10 mouse cellular contexts compared by ENCODE assay signal in genomic region chr11:120045341-120045740, GRCm38 (mm10). TPM values are rescaled to one million over a fixed set of nuclear protein-coding genes. Genes with fewer than 3 reads are reported as not detected.
DNase-seq lines count a peak whose midpoint lies in the region; ATAC-seq lines count a peak whose summit lies in the region.
"Had no signal": no experiment of that assay in that cellular context is flagged by ENCODE, and none has a peak within 500 bp of the region (broad histone marks: within the 10 kb centered on the region; RNA-seq: fewer than 3 reads in every experiment).

No protein-coding gene starts in this region.

- no peaks in the 10 kb centered on the region for H3K9me3 ChIP-seq in forebrain, embryonic 12.5 days
- H3K9me3 ChIP-seq in forebrain, embryonic 10.5 days = no peaks in the 10 kb centered on the region
- no peaks in the 10 kb centered on the region for H3K9me3 ChIP-seq in forebrain, embryonic 14.5 days (replicated peaks; ENCODE audit: control insufficient read depth, low read length)
- no peaks in the 10 kb centered on the region for H3K9me3 ChIP-seq in limb, embryonic 13.5 days

- H3K4me1 ChIP-seq in forebrain, embryonic 12.5 days = peaks cover 32% of the 10 kb centered on the region
- H3K4me1 ChIP-seq in forebrain, embryonic 10.5 days = peaks cover 66% of the 10 kb centered on the region
- peaks cover 17% of the 10 kb centered on the region for H3K4me1 ChIP-seq in forebrain, embryonic 14.5 days (ENCODE audit: control insufficient read depth, insufficient read depth, low read length)
- H3K4me1 ChIP-seq in limb, embryonic 13.5 days = peaks cover 37% of the 10 kb centered on the region

- no peak for DNase-seq in forebrain, embryonic 10.5 days (ENCODE audit: extremely low spot score, low spot score)
- peak; percentile 45 for DNase-seq in brain, adult 2 months (ENCODE audit: low read depth, low spot score)
- DNase-seq in forebrain, embryonic 14.5 days (ENCODE audit: low spot score) = no peak
- no peak for DNase-seq in Muller cell, postnatal 12 days (ENCODE audit: inconsistent ontology term)
- no peak for DNase-seq in ovary, postnatal 14 days (ENCODE audit: low spot score)
- no peak for DNase-seq in gastrocnemius, postnatal 14 days
- DNase-seq: adrenal gland, adult 2 months; liver, postnatal 0 days had no signal

- ATAC-seq in forebrain, embryonic 12.5 days (ENCODE audit: low FRiP score) = no peak
- no peak for ATAC-seq in forebrain, embryonic 14.5 days
- no peak for ATAC-seq in limb, embryonic 13.5 days (ENCODE audit: low FRiP score, low read depth)
- ATAC-seq: liver, postnatal 0 days had no signal

- WGBS in forebrain, embryonic 12.5 days = 62% methylated on average over 4 of the region's 4 CpGs
- 67% methylated on average over 4 of the region's 4 CpGs for WGBS in forebrain, embryonic 10.5 days
- 60% methylated on average over 4 of the region's 4 CpGs for WGBS in forebrain, embryonic 14.5 days
- WGBS in limb, embryonic 13.5 days = 48% methylated on average over 4 of the region's 4 CpGs

- H3K27ac ChIP-seq in forebrain, embryonic 12.5 days = no peak overlapping the region
- H3K27ac ChIP-seq in forebrain, embryonic 10.5 days = no peak overlapping the region
- peak overlapping the region; percentile 81; the same call in 1 of the 2 replicates for H3K27ac ChIP-seq in forebrain, embryonic 14.5 days (ENCODE audit: low read depth, low read length)
- no peak overlapping the region for H3K27ac ChIP-seq in limb, embryonic 13.5 days

- intact Hi-C loops in gastrocnemius, postnatal 14 days (cut with DNase I; ENCODE audit: low total_unique reads) = no loop called here

- peaks cover 28% of the 10 kb centered on the region for H3K27me3 ChIP-seq in forebrain, embryonic 12.5 days
- peaks cover 57% of the 10 kb centered on the region for H3K27me3 ChIP-seq in forebrain, embryonic 10.5 days (ENCODE audit: poor library complexity, severe bottlenecking)
- H3K27me3 ChIP-seq in forebrain, embryonic 14.5 days (replicated peaks; ENCODE audit: control insufficient read depth, insufficient read depth, low read length) = no peaks in the 10 kb centered on the region
- peaks cover 37% of the 10 kb centered on the region for H3K27me3 ChIP-seq in limb, embryonic 13.5 days

- H3K4me3 ChIP-seq in forebrain, embryonic 12.5 days (replicated peaks) = no peak overlapping the region
- no peak overlapping the region; the same call in 1 of the 2 replicates for H3K4me3 ChIP-seq in forebrain, embryonic 10.5 days
- H3K4me3 ChIP-seq in forebrain, embryonic 14.5 days (ENCODE audit: low read depth, low read length) = peak overlapping the region; percentile 66
- H3K4me3 ChIP-seq in limb, embryonic 13.5 days = no peak overlapping the region

- peak overlapping the region; percentile 91 for H3K4me2 ChIP-seq in forebrain, embryonic 12.5 days
- peak overlapping the region; percentile 80 for H3K4me2 ChIP-seq in forebrain, embryonic 14.5 days (ENCODE audit: low read length)
- H3K4me2 ChIP-seq in limb, embryonic 13.5 days (replicated peaks) = peak overlapping the region; percentile 90

- 0 out of 2 replicates have a peak overlapping the region, but pooled peaks have one; percentile 86 for H3K9ac ChIP-seq in forebrain, embryonic 12.5 days
- H3K9ac ChIP-seq in forebrain, embryonic 14.5 days (ENCODE audit: low read length) = peak overlapping the region; percentile 87; the same call in 1 of the 2 replicates
- H3K9ac ChIP-seq in limb, embryonic 13.5 days = peak overlapping the region; percentile 79; the same call in 1 of the 2 replicates
- H3K9ac ChIP-seq: liver, postnatal 0 days had no signal

- no peaks in the 10 kb centered on the region for H3K36me3 ChIP-seq in forebrain, embryonic 12.5 days (replicated peaks)
- H3K36me3 ChIP-seq in forebrain, embryonic 10.5 days (replicated peaks) = no peaks in the 10 kb centered on the region
- H3K36me3 ChIP-seq in forebrain, embryonic 14.5 days (ENCODE audit: control insufficient read depth, insufficient read depth, low read length) = no peaks in the 10 kb centered on the region
- no peaks in the 10 kb centered on the region for H3K36me3 ChIP-seq in limb, embryonic 13.5 days

RNA-seq across cellular contexts. Expression of gene Aatk, which starts 1.6 kb away (rescaled TPM):
- polyA plus RNA-seq in forebrain, embryonic 12.5 days (2016; fragmentation: Nextera tagmentation; extraction: Ambion mirVana) = 6.1 and 7.6 TPM in 2 replicates
- 1.5 and 1.8 TPM in 2 replicates for polyA plus RNA-seq in forebrain, embryonic 10.5 days (2016; fragmentation: Nextera tagmentation; extraction: Ambion mirVana)
- 10.9 and 18.3 TPM in 2 replicates for polyA plus RNA-seq in forebrain, embryonic 14.5 days (2014; fragmentation: Nextera tagmentation; extraction: Ambion mirVana)
- polyA plus RNA-seq in limb, embryonic 13.5 days (2015; fragmentation: Nextera tagmentation; extraction: Ambion mirVana) = 5.2 and 6.1 TPM in 2 replicates
- total RNA-seq in gastrocnemius, postnatal 14 days (2021) = 10 to 100 TPM in 1 of 2 experiments, 1 to 10 TPM in 1; 9.4 to 17.0 TPM

RNA-seq across cellular contexts. Expression of gene Cep131, which starts 41.3 kb away (rescaled TPM):
- polyA plus RNA-seq in forebrain, embryonic 12.5 days (2016; fragmentation: Nextera tagmentation; extraction: Ambion mirVana) = 48.2 and 51.0 TPM in 2 replicates
- 41.4 and 42.5 TPM in 2 replicates for polyA plus RNA-seq in forebrain, embryonic 10.5 days (2016; fragmentation: Nextera tagmentation; extraction: Ambion mirVana)
- 21.7 and 27.2 TPM in 2 replicates for polyA plus RNA-seq in forebrain, embryonic 14.5 days (2014; fragmentation: Nextera tagmentation; extraction: Ambion mirVana)
- 27.3 and 29.0 TPM in 2 replicates for polyA plus RNA-seq in limb, embryonic 13.5 days (2015; fragmentation: Nextera tagmentation; extraction: Ambion mirVana)
- total RNA-seq in gastrocnemius, postnatal 14 days (2021) = 1 to 10 TPM; 7.9 to 8.5 TPM

RNA-seq across cellular contexts. Expression of gene Tepsin, which starts 53.2 kb away (rescaled TPM):
- 17.3 and 20.9 TPM in 2 replicates for polyA plus RNA-seq in forebrain, embryonic 12.5 days (2016; fragmentation: Nextera tagmentation; extraction: Ambion mirVana)
- polyA plus RNA-seq in forebrain, embryonic 10.5 days (2016; fragmentation: Nextera tagmentation; extraction: Ambion mirVana) = 17.7 and 20.6 TPM in 2 replicates
- polyA plus RNA-seq in forebrain, embryonic 14.5 days (2014; fragmentation: Nextera tagmentation; extraction: Ambion mirVana) = 12.4 and 14.6 TPM in 2 replicates
- polyA plus RNA-seq in limb, embryonic 13.5 days (2015; fragmentation: Nextera tagmentation; extraction: Ambion mirVana) = 18.1 and 18.5 TPM in 2 replicates
- 1 to 10 TPM; 5.1 to 6.6 TPM for total RNA-seq in gastrocnemius, postnatal 14 days (2021)

RNA-seq across cellular contexts. Expression of gene Ndufaf8, which starts 53.4 kb away (rescaled TPM):
- polyA plus RNA-seq in forebrain, embryonic 12.5 days (2016; fragmentation: Nextera tagmentation; extraction: Ambion mirVana) = 52.5 and 62.0 TPM in 2 replicates
- polyA plus RNA-seq in forebrain, embryonic 10.5 days (2016; fragmentation: Nextera tagmentation; extraction: Ambion mirVana) = 87.4 and 97.7 TPM in 2 replicates
- 59.8 and 84.8 TPM in 2 replicates for polyA plus RNA-seq in forebrain, embryonic 14.5 days (2014; fragmentation: Nextera tagmentation; extraction: Ambion mirVana)
- 69.3 and 76.9 TPM in 2 replicates for polyA plus RNA-seq in limb, embryonic 13.5 days (2015; fragmentation: Nextera tagmentation; extraction: Ambion mirVana)
- 10 to 100 TPM; 36.5 to 45.6 TPM for total RNA-seq in gastrocnemius, postnatal 14 days (2021)
